Mouse (Mus musculus) heart, adult 18-20 months (tissue): ENCODE data around the gene Sorcs3. TPM values are rescaled to one million over a fixed set of nuclear protein-coding genes. Genes with fewer than 3 reads are reported as not detected.

Experiments used
- DNase-seq, 2 experiments: peaks; one replicate each; pipeline ENCODE4 v3.0.0; 2021 to 2022; ENCODE audit warnings: mixed read lengths in 1 of 2
- long read RNA-seq, 2 experiments: library from polyadenylated mRNA; stranded (forward); transcript quantifications; one replicate each; pipeline ENCODE4 v2.0.0; 2021
- total RNA-seq, 2 experiments: library from RNA; stranded (reverse); gene quantifications; 2 replicates each; pipeline ENCODE4 v1.2.3; 2021

Sorcs3 gene
- total RNA-seq: not detected
- long read RNA-seq, experiment 1: 0 reads
- long read RNA-seq, experiment 2, partial matches to known transcripts: 0 of 1 reads
- long read RNA-seq, experiment 2, other reads (novel, unspliced or antisense): 1 of 1 reads

GRCm38 (mm10) chr19:48205929-48206814, at the start of gene Sorcs3:
Gene Sorcs3 (plus strand): TSS chr19:48206025.
- no peak for DNase-seq

- no peak for DNase-seq
Observed at GRCm38 (mm10) chr19:48165341-48165740, 40.5 kb upstream of the Sorcs3 start.

GRCm38 (mm10) chr19:48167110-48167509, 38.7 kb upstream of the Sorcs3 start:
- DNase-seq: no peak

GRCm38 (mm10) chr19:48168284-48168683, 37.5 kb upstream of the Sorcs3 start:
- no peak for DNase-seq

- DNase-seq: no peak
Observed at GRCm38 (mm10) chr19:48174717-48175116, 31.1 kb upstream of the Sorcs3 start.

GRCm38 (mm10) chr19:48203928-48204470, 1.8 kb upstream of the Sorcs3 start:
- DNase-seq: peak; percentile 1 to 46

GRCm38 (mm10) chr19:48204476-48204875, 1.3 kb upstream of the Sorcs3 start:
- DNase-seq: no peak

- DNase-seq: no peak
Observed at GRCm38 (mm10) chr19:48204892-48205761, 698 bp upstream of the Sorcs3 start.

- DNase-seq: no peak
Observed at GRCm38 (mm10) chr19:48206861-48207730, 1.3 kb downstream of the Sorcs3 start.

- no peak for DNase-seq
Observed at GRCm38 (mm10) chr19:48207731-48208370, 2.0 kb downstream of the Sorcs3 start.

- no peak for DNase-seq
Observed at GRCm38 (mm10) chr19:48215379-48215778, 9.6 kb downstream of the Sorcs3 start.

GRCm38 (mm10) chr19:48237786-48238372, 32.1 kb downstream of the Sorcs3 start:
- DNase-seq: no peak

GRCm38 (mm10) chr19:48238391-48238790, 32.6 kb downstream of the Sorcs3 start:
- DNase-seq: no peak

GRCm38 (mm10) chr19:48240960-48241359, 35.1 kb downstream of the Sorcs3 start:
- no peak for DNase-seq

- no peak for DNase-seq
Observed at GRCm38 (mm10) chr19:48244036-48244435, 38.2 kb downstream of the Sorcs3 start.

- DNase-seq: no peak
Observed at GRCm38 (mm10) chr19:48259223-48259622, 53.4 kb downstream of the Sorcs3 start.

GRCm38 (mm10) chr19:48260671-48261070, 54.8 kb downstream of the Sorcs3 start:
- DNase-seq: peak in 1 of 2 experiments; percentile 2

GRCm38 (mm10) chr19:48263750-48264149, 57.9 kb downstream of the Sorcs3 start:
- no peak for DNase-seq

- no peak for DNase-seq
Observed at GRCm38 (mm10) chr19:48280273-48280672, 74.4 kb downstream of the Sorcs3 start.

- DNase-seq: no peak
Observed at GRCm38 (mm10) chr19:48282250-48282649, 76.4 kb downstream of the Sorcs3 start.
